Mouse (Mus musculus) brain, embryonic 14.5 days (tissue): ENCODE measurements around the gene Slc44a5.

ENCODE experiments used
- CTCF ChIP-seq: fragments of 200-500 bp; IDR thresholded peaks from 2 replicates; pipeline ENCODE4 v1.5.1; 2012; ENCODE audit warnings: inconsistent platforms, mild to moderate bottlenecking, moderate library complexity, borderline replicate concordance; ENCODE audit not compliant: insufficient read depth, insufficient read length; ENCODE audit errors: extremely low read depth
- POLR2A ChIP-seq: fragments of 200-500 bp; IDR thresholded peaks from 2 replicates; pipeline ENCODE4 v1.6.1; 2012; ENCODE audit warnings: mild to moderate bottlenecking, inconsistent platforms, borderline replicate concordance; ENCODE audit not compliant: poor library complexity, insufficient read depth, insufficient read length, severe bottlenecking; ENCODE audit errors: extremely low read depth

DNA sequence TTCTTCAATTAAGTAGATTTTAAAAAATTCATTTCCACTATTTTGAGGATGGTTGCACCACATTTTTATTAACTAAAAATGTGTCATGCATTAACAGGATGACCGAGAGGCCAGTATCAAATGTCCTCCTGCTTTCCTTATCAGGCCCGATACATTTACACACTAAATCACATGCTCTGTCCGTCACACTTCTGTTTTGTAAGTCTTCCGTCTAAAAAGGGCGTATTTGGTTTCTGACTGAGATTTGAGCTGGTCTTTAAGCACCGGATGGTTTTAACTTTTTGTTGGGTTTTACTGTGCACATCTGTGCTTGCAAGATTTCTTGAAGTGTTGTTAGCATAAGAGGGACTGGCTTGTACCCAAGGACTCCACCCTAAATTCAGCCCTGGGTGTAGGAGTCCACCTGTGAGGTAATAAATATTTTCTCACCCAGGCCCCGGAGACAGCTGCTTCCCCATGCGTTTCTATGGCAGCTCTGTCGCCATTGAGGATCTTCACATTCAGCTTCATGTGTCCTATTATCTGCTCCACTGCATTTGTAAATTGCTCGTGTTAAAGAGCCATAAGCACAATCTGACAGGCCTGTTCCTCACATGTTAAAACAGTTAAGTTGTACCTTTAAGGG, 237.3 kb downstream of the Slc44a5 start:
- TF ChIP-seq CTCF (no peak), POLR2A (no peak)
